Mouse (Mus musculus): ENCODE results near the gene Fam71f2. TPM values are rescaled to one million over a fixed set of nuclear protein-coding genes. Genes with fewer than 3 reads are reported as not detected.
A peak's percentile ranks its signal among the peaks of the same experiment; 100 is the strongest.

Gene Fam71f2
- polyA plus RNA-seq, 1 experiment from 2014 or later, result 0.11 TPM

DNA sequence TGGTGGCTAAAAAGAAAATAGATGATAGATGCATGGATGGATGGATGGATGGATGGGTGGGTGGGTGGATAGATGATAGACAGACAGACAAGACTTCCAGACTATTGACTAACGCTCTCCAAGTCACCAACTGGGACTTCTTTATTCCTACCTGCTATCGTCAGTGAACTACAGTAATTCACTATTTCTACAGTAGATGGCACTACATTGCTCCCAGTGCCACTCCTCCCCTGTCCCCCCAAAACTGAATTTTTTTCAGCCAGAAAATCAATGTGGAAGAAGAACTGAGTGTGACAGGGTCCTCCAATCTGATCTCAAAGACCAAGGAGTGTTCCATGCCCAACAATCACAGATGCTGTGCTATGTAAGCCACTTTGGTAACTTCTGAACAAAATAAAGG, 37.7 kb upstream of the Fam71f2 start:
- 38% methylated on average over 2 of the region's 2 CpGs for WGBS (ENCODE audit: insufficient replicate concordance)
- Histone ChIP-seq H3K9ac (replicated peaks) (no peak overlapping the region), H3K4me2 (ENCODE audit: low read depth, low read length) (no peak overlapping the region), H3K36me3 (replicated peaks; ENCODE audit: insufficient read depth, low read length) (no peaks in the 10 kb centered on the region), H3K9me3 (ENCODE audit: low read length) (no peaks in the 10 kb centered on the region), H3K27me3 (ENCODE audit: insufficient read depth, low read length) (no peaks in the 10 kb centered on the region), H3K4me1 (ENCODE audit: insufficient read depth) (peaks cover 7% of the 10 kb centered on the region), H3K4me3 (ENCODE audit: low read depth, low read length) (no peak overlapping the region), H3K27ac (ENCODE audit: low read depth) (no peak overlapping the region)
- ATAC-seq (no peak), DNase-seq (no peak)
- TF ChIP-seq EP300 (IDR thresholded peaks at IDR 0.05; ENCODE audit: low read depth) (no peak), CTCF (IDR thresholded peaks at IDR 0.05; ENCODE audit: low read depth) (peak; percentile 54)

DNA sequence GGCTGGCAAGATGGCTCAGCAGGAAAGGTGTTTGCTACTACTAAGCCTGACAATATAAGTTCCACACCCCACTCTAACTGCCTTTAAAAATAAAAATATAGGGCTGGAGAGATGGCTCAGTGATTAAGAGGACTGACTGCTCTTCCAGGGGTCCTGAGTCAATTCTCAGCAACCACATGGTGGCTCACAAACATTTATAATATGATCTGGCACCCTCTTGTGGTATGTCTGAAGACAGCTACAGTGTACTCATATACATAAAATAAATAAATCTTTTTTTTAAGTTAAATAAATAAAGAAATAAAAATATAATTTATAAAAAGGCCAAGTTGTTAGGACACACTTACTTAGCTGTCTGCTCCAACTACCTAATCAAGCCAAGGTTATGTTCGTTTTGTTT, 37.1 kb upstream of the Fam71f2 start:
- no peaks in the 10 kb centered on the region for H3K27me3 ChIP-seq (ENCODE audit: insufficient read depth, low read length)
- H3K4me3 ChIP-seq (ENCODE audit: low read depth, low read length), result no peak overlapping the region
- H3K36me3 ChIP-seq (replicated peaks; ENCODE audit: insufficient read depth, low read length), result no peaks in the 10 kb centered on the region
- 59% methylated on average over 1 of the region's 1 CpGs for WGBS (ENCODE audit: insufficient replicate concordance)
- no peak overlapping the region for H3K9ac ChIP-seq (replicated peaks)
- ATAC-seq, result no peak
- H3K4me1 ChIP-seq (ENCODE audit: insufficient read depth), result peaks cover 7% of the 10 kb centered on the region
- H3K27ac ChIP-seq (ENCODE audit: low read depth), result no peak overlapping the region
- peak; percentile 32; the same call in 1 of the 2 replicates for TF ChIP-seq CTCF (IDR thresholded peaks at IDR 0.05; ENCODE audit: low read depth)
- TF ChIP-seq EP300 (IDR thresholded peaks at IDR 0.05; ENCODE audit: low read depth), result no peak
- no peaks in the 10 kb centered on the region for H3K9me3 ChIP-seq (ENCODE audit: low read length)
- no peak overlapping the region for H3K4me2 ChIP-seq (ENCODE audit: low read depth, low read length)
- DNase-seq, result no peak

DNA sequence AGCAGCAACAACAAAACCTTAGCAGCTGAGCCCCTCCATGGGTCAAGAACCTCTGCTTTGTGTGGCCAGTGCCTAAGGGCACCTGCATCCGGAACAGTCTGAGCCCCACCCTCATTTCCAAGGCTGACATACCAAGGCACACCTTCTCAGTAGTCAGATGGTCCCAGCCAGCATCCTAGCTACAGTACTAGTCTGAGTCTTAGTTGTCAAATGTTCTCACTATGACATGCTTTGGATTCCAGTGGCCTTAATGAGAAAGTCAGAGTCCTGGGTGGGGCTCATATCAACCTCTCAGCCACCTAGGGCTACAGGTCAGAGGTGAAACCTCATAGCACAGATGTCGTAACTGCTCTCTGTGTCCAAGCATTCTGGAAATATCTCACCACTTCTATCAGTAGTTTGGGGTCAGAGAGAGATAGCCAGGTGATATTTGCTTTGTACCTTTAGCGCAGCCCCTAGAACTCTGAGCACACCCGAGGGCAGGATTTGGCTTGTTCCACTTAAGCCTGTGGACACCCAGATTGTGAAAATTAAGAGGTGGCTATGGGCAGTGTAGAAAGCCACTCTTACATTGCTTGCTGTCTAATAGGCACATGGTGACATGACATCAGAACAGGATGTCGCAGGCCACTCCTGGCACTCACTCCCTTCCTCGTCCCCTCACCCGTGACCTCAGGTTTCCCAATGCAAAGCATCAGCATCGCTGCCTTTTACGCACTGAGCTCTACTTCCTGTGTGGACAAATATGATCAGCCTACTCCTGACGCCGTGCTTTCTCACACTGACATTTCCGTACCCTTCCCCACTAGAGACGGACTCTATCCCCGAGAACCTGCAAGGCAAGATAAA, 33.9 kb upstream of the Fam71f2 start:
- peak overlapping the region; percentile 90 for H3K27ac ChIP-seq (ENCODE audit: low read depth)
- H3K36me3 ChIP-seq (replicated peaks; ENCODE audit: insufficient read depth, low read length), result no peaks in the 10 kb centered on the region
- peak; percentile 90 for ATAC-seq
- no peak overlapping the region for H3K4me3 ChIP-seq (ENCODE audit: low read depth, low read length)
- H3K4me1 ChIP-seq (ENCODE audit: insufficient read depth), result peaks cover 7% of the 10 kb centered on the region
- peak overlapping the region; percentile 49 for H3K4me2 ChIP-seq (ENCODE audit: low read depth, low read length)
- H3K9ac ChIP-seq (replicated peaks), result peak overlapping the region; percentile 6; the same call in 1 of the 2 replicates
- peak; percentile 54; the same call in 1 of the 2 replicates for TF ChIP-seq EP300 (IDR thresholded peaks at IDR 0.05; ENCODE audit: low read depth)
- TF ChIP-seq CTCF (IDR thresholded peaks at IDR 0.05; ENCODE audit: low read depth), result no peak
- H3K9me3 ChIP-seq (ENCODE audit: low read length), result no peaks in the 10 kb centered on the region
- H3K27me3 ChIP-seq (ENCODE audit: insufficient read depth, low read length), result no peaks in the 10 kb centered on the region
- 26% methylated on average over 14 of the region's 14 CpGs for WGBS (ENCODE audit: insufficient replicate concordance)
- peak; percentile 75 for DNase-seq

DNA sequence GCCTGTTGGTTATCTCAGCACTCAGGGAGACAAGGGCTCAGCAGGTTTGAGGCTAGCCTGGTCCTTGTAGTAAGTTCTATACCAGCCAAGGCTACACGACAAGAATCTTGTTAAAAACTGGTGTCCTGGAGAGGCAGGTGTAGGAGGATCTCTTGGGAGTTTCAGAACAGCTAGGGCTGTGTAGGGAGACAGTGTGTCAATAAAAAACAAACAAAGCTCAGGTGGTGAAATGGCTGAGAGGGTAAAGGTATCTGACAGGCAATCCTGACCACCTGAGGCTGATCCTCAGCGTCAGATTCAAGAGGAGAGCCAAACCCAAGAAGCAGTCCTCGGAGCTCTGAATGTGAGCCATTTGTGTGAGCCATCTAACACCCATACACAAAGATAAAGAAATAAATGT, 33.2 kb upstream of the Fam71f2 start:
- peak overlapping the region; percentile 90 for H3K27ac ChIP-seq (ENCODE audit: low read depth)
- H3K9ac ChIP-seq (replicated peaks), result 0 out of 2 replicates have a peak overlapping the region, but pooled peaks have one; percentile 6
- peaks cover 7% of the 10 kb centered on the region for H3K4me1 ChIP-seq (ENCODE audit: insufficient read depth)
- H3K4me2 ChIP-seq (ENCODE audit: low read depth, low read length), result peak overlapping the region; percentile 49
- peak; percentile 85 for ATAC-seq
- WGBS (ENCODE audit: insufficient replicate concordance), result 51% methylated on average over 3 of the region's 3 CpGs
- no peaks in the 10 kb centered on the region for H3K36me3 ChIP-seq (replicated peaks; ENCODE audit: insufficient read depth, low read length)
- no peak overlapping the region for H3K4me3 ChIP-seq (ENCODE audit: low read depth, low read length)
- TF ChIP-seq EP300 (IDR thresholded peaks at IDR 0.05; ENCODE audit: low read depth), result no peak
- TF ChIP-seq CTCF (IDR thresholded peaks at IDR 0.05; ENCODE audit: low read depth), result no peak
- no peak for DNase-seq
- no peaks in the 10 kb centered on the region for H3K9me3 ChIP-seq (ENCODE audit: low read length)
- H3K27me3 ChIP-seq (ENCODE audit: insufficient read depth, low read length), result no peaks in the 10 kb centered on the region

DNA sequence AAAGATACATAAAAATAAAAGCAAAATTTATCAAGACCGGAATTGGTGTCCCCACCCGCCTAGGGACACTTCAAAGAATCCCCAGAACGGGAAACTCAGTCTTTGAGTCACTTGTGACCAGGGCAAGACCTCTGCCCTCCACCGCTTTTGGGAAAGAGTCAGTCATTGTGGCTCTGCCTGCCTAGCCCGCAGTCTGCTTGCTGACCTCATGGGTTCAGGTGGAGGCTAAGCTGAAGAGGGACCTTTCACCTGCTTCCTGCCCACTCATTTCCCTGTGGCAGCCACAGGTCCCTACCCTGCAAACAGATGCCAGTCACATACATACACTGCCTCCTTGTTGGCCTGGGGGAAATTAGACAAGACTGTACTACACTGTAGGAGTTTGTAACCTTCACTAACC, 32.8 kb upstream of the Fam71f2 start:
- Histone ChIP-seq H3K27me3 (ENCODE audit: insufficient read depth, low read length) (no peaks in the 10 kb centered on the region), H3K9me3 (ENCODE audit: low read length) (no peaks in the 10 kb centered on the region), H3K4me1 (ENCODE audit: insufficient read depth) (peaks cover 7% of the 10 kb centered on the region), H3K27ac (ENCODE audit: low read depth) (peak overlapping the region; percentile 90), H3K9ac (replicated peaks) (0 out of 2 replicates have a peak overlapping the region, but pooled peaks have one; percentile 6), H3K4me3 (ENCODE audit: low read depth, low read length) (no peak overlapping the region), H3K4me2 (ENCODE audit: low read depth, low read length) (peak overlapping the region; percentile 49), H3K36me3 (replicated peaks; ENCODE audit: insufficient read depth, low read length) (no peaks in the 10 kb centered on the region)
- 39% methylated on average over 5 of the region's 5 CpGs for WGBS (ENCODE audit: insufficient replicate concordance)
- TF ChIP-seq CTCF (IDR thresholded peaks at IDR 0.05; ENCODE audit: low read depth) (no peak), EP300 (IDR thresholded peaks at IDR 0.05; ENCODE audit: low read depth) (no peak)
- peak; percentile 55 for ATAC-seq
- DNase-seq, result peak; percentile 33

DNA sequence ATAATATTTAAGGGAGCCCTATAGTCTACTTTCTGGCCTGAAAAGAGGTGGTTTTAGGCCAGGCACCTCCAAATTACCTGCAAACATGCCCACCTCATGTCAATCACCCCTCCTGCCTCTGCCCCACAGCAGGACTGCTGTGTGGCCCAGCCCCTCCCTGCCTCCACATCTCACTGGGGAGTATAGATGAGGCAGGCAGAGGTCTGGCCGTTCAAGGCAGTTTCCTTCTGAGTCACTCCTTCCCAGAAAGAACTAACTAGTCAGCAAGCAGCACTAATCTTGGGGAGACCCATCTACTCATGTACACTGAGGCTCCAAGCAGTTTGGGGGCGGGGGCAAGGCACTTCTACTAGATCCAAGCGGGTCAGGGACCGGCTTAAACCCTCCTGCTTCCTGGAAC, 32.3 kb upstream of the Fam71f2 start:
- H3K4me2 ChIP-seq (ENCODE audit: low read depth, low read length), result no peak overlapping the region
- WGBS (ENCODE audit: insufficient replicate concordance), result 58% methylated on average over 4 of the region's 4 CpGs

More for the DNA sequence above, 32.3 kb upstream of the Fam71f2 start:
- Histone ChIP-seq H3K9ac (replicated peaks) (no peak overlapping the region), H3K36me3 (replicated peaks; ENCODE audit: insufficient read depth, low read length) (no peaks in the 10 kb centered on the region), H3K4me1 (ENCODE audit: insufficient read depth) (peaks cover 7% of the 10 kb centered on the region), H3K27me3 (ENCODE audit: insufficient read depth, low read length) (no peaks in the 10 kb centered on the region), H3K4me3 (ENCODE audit: low read depth, low read length) (no peak overlapping the region), H3K27ac (ENCODE audit: low read depth) (peak overlapping the region; percentile 90; the same call in 1 of the 2 replicates), H3K9me3 (ENCODE audit: low read length) (no peaks in the 10 kb centered on the region)
- DNase-seq, result no peak
- TF ChIP-seq EP300 (IDR thresholded peaks at IDR 0.05; ENCODE audit: low read depth) (no peak), CTCF (IDR thresholded peaks at IDR 0.05; ENCODE audit: low read depth) (no peak)
- no peak for ATAC-seq
